Mouse (Mus musculus): ENCODE measurements at regions not wholly inside any gene's neighbourhood (a gene's known extent, or its start where the extent isn't known, plus 50 kb on each side); places are given as distances from the start of the nearest gene placed in this dataset.

GRCm38 (mm10) chr15:42280810-42281209, 2146.6 kb downstream of the 9330182O14Rik start:
- TF ChIP-seq CTCF (IDR thresholded peaks at IDR 0.05; ENCODE audit: low read depth) = no peak
- TF ChIP-seq EP300 (IDR thresholded peaks at IDR 0.05; ENCODE audit: low read depth) = no peak
